Mouse (Mus musculus) embryonic fibroblast, embryonic 13.5 days (primary cell): Measurements from ENCODE around the gene Asic4.

ENCODE experiments used
- CTCF ChIP-seq: IDR thresholded peaks from 2 replicates; pipeline ENCODE4 v1.5.1; 2011; ENCODE audit warnings: mild to moderate bottlenecking, control low read depth, low read length, moderate library complexity, borderline replicate concordance; ENCODE audit not compliant: insufficient read depth
- POLR2A ChIP-seq: IDR thresholded peaks from 2 replicates; pipeline ENCODE4 v1.6.1; 2011; ENCODE audit warnings: low read depth, mild to moderate bottlenecking, control low read depth, low read length, moderate library complexity

DNA sequence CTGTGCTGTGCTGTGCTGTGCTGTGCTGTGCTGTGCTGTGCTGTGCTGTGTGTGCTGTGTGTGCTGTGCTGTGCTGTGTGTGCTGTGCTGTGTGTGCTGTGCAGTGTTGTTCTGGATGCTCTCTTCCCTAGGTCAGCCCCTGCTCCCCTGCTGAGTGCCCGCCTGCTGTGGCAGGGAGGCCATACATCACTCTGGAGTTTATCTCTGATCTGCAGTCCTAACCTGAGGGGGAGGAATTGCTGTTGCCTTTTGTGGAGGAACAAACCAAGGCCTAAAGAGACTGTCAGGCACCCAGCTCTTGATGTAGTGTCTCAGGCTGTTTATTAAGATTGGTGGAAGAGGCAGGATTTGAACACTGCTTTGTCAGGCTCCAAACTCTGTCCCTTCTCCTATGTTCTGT lies 12.4 kb downstream of the Asic4 start:
- TF ChIP-seq POLR2A (no peak), CTCF (no peak)
